Mouse (Mus musculus): ENCODE results near the gene Arhgap22.

GRCm38 (mm10) chr14:33346546-33346945 lies 132.7 kb downstream of the Arhgap22 start:
- TF ChIP-seq CTCF (IDR thresholded peaks at IDR 0.05; ENCODE audit: low read depth, low read length) (no peak), POLR2A (IDR thresholded peaks at IDR 0.05; ENCODE audit: borderline replicate concordance, low read depth, low read length) (no peak)
